Mouse (Mus musculus) midbrain, postnatal 0 days (tissue): ENCODE measurements around the gene Zfp286. TPM values are rescaled to one million over a fixed set of nuclear protein-coding genes. Genes with fewer than 3 reads are reported as not detected.

ENCODE experiments used
- ATAC-seq: fragments of 200-750 bp; cut with Nextera tagmentation; 2 replicates; pipeline ENCODE4 v1.8.0; 2017; ENCODE audit warnings: moderate number of reproducible peaks, mild to moderate bottlenecking, moderate TSS enrichment, moderate library complexity; ENCODE audit not compliant: low FRiP score
- DNase-seq: peaks from one replicate; pipeline ENCODE4 v3.0.0-alpha.2; 2015; ENCODE audit warnings: low spot score
- H3K27ac ChIP-seq: fragments of 300-500 bp; sonication (generic); 2 replicates; pipeline ENCODE4 v1.5.1; 2014; ENCODE audit warnings: low read depth, mild to moderate bottlenecking, low read length, mixed read lengths
- H3K27me3 ChIP-seq: fragments of 300-500 bp; sonication (generic); 2 replicates; pipeline ENCODE4 v1.6.1; 2014; ENCODE audit warnings: low read length, control low read depth, mixed read lengths; ENCODE audit not compliant: insufficient read depth
- H3K36me3 ChIP-seq: fragments of 300-500 bp; sonication (generic); 2 replicates; pipeline ENCODE4 v1.6.1; 2014; ENCODE audit warnings: low read length, control low read depth, mixed read lengths; ENCODE audit not compliant: insufficient read depth
- H3K4me1 ChIP-seq: fragments of 300-500 bp; sonication (generic); 2 replicates; pipeline ENCODE4 v1.6.1; 2014; ENCODE audit warnings: mild to moderate bottlenecking, control low read depth, antibody characterized with exemption, low read length, mixed read lengths; ENCODE audit not compliant: insufficient read depth
- H3K4me2 ChIP-seq: fragments of 300-500 bp; sonication (generic); 2 replicates; pipeline ENCODE4 v1.6.1; 2014; ENCODE audit warnings: low read depth, mild to moderate bottlenecking, low read length, mixed read lengths; ENCODE audit not compliant: poor library complexity, severe bottlenecking
- H3K4me3 ChIP-seq: fragments of 300-500 bp; sonication (generic); 2 replicates; pipeline ENCODE4 v1.5.1; 2014; ENCODE audit warnings: low read depth, mild to moderate bottlenecking, low read length, moderate library complexity
- H3K9ac ChIP-seq: fragments of 300-500 bp; sonication (generic); replicated peaks from 2 replicates; pipeline ENCODE4 v1.6.1; 2014; ENCODE audit warnings: mild to moderate bottlenecking, low read length, moderate library complexity, mixed read lengths; ENCODE audit not compliant: poor library complexity, severe bottlenecking
- H3K9me3 ChIP-seq: fragments of 300-500 bp; sonication (generic); 2 replicates; pipeline ENCODE4 v1.6.1; 2016; ENCODE audit warnings: low read length, control low read depth
- CTCF ChIP-seq: IDR thresholded peaks from 2 replicates; pipeline ENCODE4 v1.5.1; 2016; ENCODE audit warnings: antibody characterized with exemption, mild to moderate bottlenecking
- WGBS: fragments of 180-500 bp; shearing (Covaris S2); extraction: QIAGEN DNeasy Blood & Tissue Kit; methylation state at CpG from one replicate; pipeline ENCODE4 v1.1.7; 2014; 5-methylcytosine and 5-hydroxymethylcytosine counted together
- polyA plus RNA-seq: library from polyadenylated mRNA; unstranded; fragments of >200 nt; fragmentation: Nextera tagmentation; extraction: Ambion mirVana; gene quantifications from 2 replicates; pipeline ENCODE4 v1.2.1, GENCODE M21; 2015
- total RNA-seq: library from RNA; depleted of rRNA; stranded (reverse); fragments of >200 nt; gene quantifications from 2 replicates; pipeline ENCODE4 v1.2.3, GENCODE M21; 2014; rRNA removed

Zfp286 gene
- total and polyA plus RNA-seq, 2 experiments from 2014 or later: 16.9 to 25.0 TPM

DNA sequence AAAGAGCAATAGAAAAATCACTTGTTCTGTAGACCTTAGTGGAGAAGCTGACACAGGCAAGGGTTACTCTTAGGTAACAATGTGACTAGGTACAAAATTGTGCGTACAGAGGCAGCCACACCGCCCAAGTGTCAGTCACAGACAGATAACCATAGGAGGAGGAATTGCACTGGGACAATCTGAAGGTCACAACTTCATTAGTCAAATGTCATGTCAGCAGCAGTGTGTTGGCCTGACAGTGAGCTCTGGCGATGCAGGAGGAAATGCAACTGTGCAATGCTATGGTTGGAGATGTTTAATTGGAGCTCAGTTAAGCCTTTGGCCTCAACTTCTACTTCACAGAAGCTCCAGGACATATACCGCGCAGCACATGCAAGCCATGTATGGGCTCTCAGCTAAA lies 78.6 kb downstream of the Zfp286 start:
- peaks cover 46% of the 10 kb centered on the region for H3K36me3 ChIP-seq

GRCm38 (mm10) chr11:62708252-62708651 lies 81.0 kb downstream of the Zfp286 start:
- Histone ChIP-seq H3K9ac (no peak overlapping the region), H3K4me2 (no peak overlapping the region), H3K4me3 (no peak overlapping the region), H3K4me1 (no peaks in the 10 kb centered on the region), H3K9me3 (no peaks in the 10 kb centered on the region), H3K27me3 (no peaks in the 10 kb centered on the region), H3K27ac (no peak overlapping the region), H3K36me3 (peaks cover 25% of the 10 kb centered on the region; the same call in 1 of the 2 replicates)
- 77% methylated on average over 7 of the region's 7 CpGs for WGBS
- DNase-seq: no peak
- TF ChIP-seq CTCF: no peak
- no peak for ATAC-seq

More for the DNA sequence above, 78.6 kb downstream of the Zfp286 start:
- ATAC-seq (no peak), DNase-seq (no peak)
- Histone ChIP-seq H3K4me1 (no peaks in the 10 kb centered on the region), H3K4me3 (no peak overlapping the region), H3K27ac (no peak overlapping the region), H3K9ac (no peak overlapping the region), H3K9me3 (no peaks in the 10 kb centered on the region), H3K4me2 (no peak overlapping the region), H3K27me3 (no peaks in the 10 kb centered on the region)
- 88% methylated on average over 5 of the region's 5 CpGs for WGBS
- TF ChIP-seq CTCF: no peak

GRCm38 (mm10) chr11:62706141-62706540 lies 83.1 kb downstream of the Zfp286 start:
- peaks cover 13% of the 10 kb centered on the region; the same call in 1 of the 2 replicates for H3K36me3 ChIP-seq
- DNase-seq: no peak
- H3K4me3 ChIP-seq: no peak overlapping the region
- H3K4me1 ChIP-seq: no peaks in the 10 kb centered on the region
- no peaks in the 10 kb centered on the region for H3K9me3 ChIP-seq
- H3K9ac ChIP-seq: no peak overlapping the region
- no peak overlapping the region for H3K27ac ChIP-seq
- no peak overlapping the region for H3K4me2 ChIP-seq
- ATAC-seq: no peak
- TF ChIP-seq CTCF: no peak
- WGBS: 87% methylated on average over 2 of the region's 2 CpGs
- no peaks in the 10 kb centered on the region for H3K27me3 ChIP-seq

Other genes with a start within 250 kb of the Zfp286 start
- gene Ubb, start 238.3 kb downstream of the Zfp286 start, total RNA-seq: 1,443 and 2,095 TPM in 2 replicates
- 4,479 and 4,841 TPM in 2 replicates for gene Ubb, start 238.3 kb downstream of the Zfp286 start, polyA plus RNA-seq
- gene Trpv2, start 215.0 kb downstream of the Zfp286 start, total RNA-seq: 55.4 and 62.0 TPM in 2 replicates
- gene Trpv2, start 215.0 kb downstream of the Zfp286 start, polyA plus RNA-seq: 31.0 and 32.9 TPM in 2 replicates
- 23.3 and 25.9 TPM in 2 replicates for gene Lrrc75a, start 140.9 kb downstream of the Zfp286 start, total RNA-seq
- gene Lrrc75a, start 140.9 kb downstream of the Zfp286 start, polyA plus RNA-seq: 6.9 and 7.4 TPM in 2 replicates
- 24.0 and 58.3 TPM in 2 replicates for gene Mmgt2, start 140.8 kb downstream of the Zfp286 start, total RNA-seq
- 22.7 and 23.4 TPM in 2 replicates for gene Mmgt2, start 140.8 kb downstream of the Zfp286 start, polyA plus RNA-seq
- 20.6 and 22.2 TPM in 2 replicates for gene Zfp287, start 57.6 kb downstream of the Zfp286 start, total RNA-seq
- 12.9 and 13.0 TPM in 2 replicates for gene Zfp287, start 57.6 kb downstream of the Zfp286 start, polyA plus RNA-seq
- not detected in 2 replicates for gene Gm10428, start 36.4 kb downstream of the Zfp286 start, total RNA-seq
- gene Gm10428, start 36.4 kb downstream of the Zfp286 start, polyA plus RNA-seq: 0.83 TPM in 1 of 2 replicates, not detected in the other
- 5.8 and 7.1 TPM in 2 replicates for gene Trim16, start 30.8 kb upstream of the Zfp286 start, total RNA-seq
- gene Trim16, start 30.8 kb upstream of the Zfp286 start, polyA plus RNA-seq: 5.8 and 6.2 TPM in 2 replicates
- 0.38 and 0.49 TPM in 2 replicates for gene Fbxw10, start 57.6 kb upstream of the Zfp286 start, total RNA-seq
- gene Fbxw10, start 57.6 kb upstream of the Zfp286 start, polyA plus RNA-seq: 0.60 and 0.72 TPM in 2 replicates
- gene Tvp23b, start 90.0 kb upstream of the Zfp286 start, total RNA-seq: 29.5 and 36.6 TPM in 2 replicates
- gene Tvp23b, start 90.0 kb upstream of the Zfp286 start, polyA plus RNA-seq: 42.5 and 44.2 TPM in 2 replicates
- not detected in 2 replicates for gene Cdrt4, start 161.7 kb upstream of the Zfp286 start, total RNA-seq
- gene Cdrt4, start 161.7 kb upstream of the Zfp286 start, polyA plus RNA-seq: not detected in 2 replicates